Mouse (Mus musculus) MEL (cell line): ENCODE data around the gene Trio. TPM values are rescaled to one million over a fixed set of nuclear protein-coding genes. Genes with fewer than 3 reads are reported as not detected.

Experiments
- DNase-seq: peaks from one replicate; pipeline ENCODE4 v3.0.0; 2011; ENCODE audit warnings: low read depth, low spot score
- H3K27ac ChIP-seq: 2 replicates; pipeline ENCODE4 v1.5.1; 2012; ENCODE audit warnings: low read depth, mild to moderate bottlenecking, control low read depth, low read length, moderate library complexity; ENCODE audit not compliant: control insufficient read depth
- H3K27me3 ChIP-seq, 2 experiments: fragments of 150-350 bp in 1 of 2; sonication (generic) in 1 of 2; 2 replicates each; pipeline ENCODE4 v1.6.1; 2012; ENCODE audit warnings: low read length in 2 of 2, mild to moderate bottlenecking in 2 of 2, improper control_type of control experiment in 1 of 2, moderate library complexity in 1 of 2; ENCODE audit not compliant: insufficient read depth in 2 of 2, control insufficient read depth in 1 of 2
- H3K36me3 ChIP-seq, 2 experiments: 2 replicates each; pipeline ENCODE4 v1.6.1; 2012 to 2014; ENCODE audit warnings: low read length in 2 of 2, improper control_type of control experiment in 1 of 2, inconsistent platforms in 1 of 2, mild to moderate bottlenecking in 1 of 2; ENCODE audit not compliant: insufficient read depth in 2 of 2, control insufficient read depth in 1 of 2
- H3K4me1 ChIP-seq, 2 experiments: fragments of 150-350 bp in 1 of 2; sonication (generic) in 1 of 2; 2 replicates each; pipeline ENCODE4 v1.6.1; 2012; ENCODE audit warnings: low read length in 2 of 2, improper control_type of control experiment in 1 of 2, mild to moderate bottlenecking in 1 of 2; ENCODE audit not compliant: insufficient read depth in 2 of 2, control insufficient read depth in 1 of 2
- H3K4me3 ChIP-seq, 2 experiments: fragments of 150-350 bp in 1 of 2; sonication (generic) in 1 of 2; 2 replicates each; pipeline ENCODE4 v1.5.1; 2012; ENCODE audit warnings: low read depth in 2 of 2, low read length in 2 of 2, mild to moderate bottlenecking in 2 of 2, moderate library complexity in 2 of 2, control low read depth in 1 of 2, improper control_type of control experiment in 1 of 2; ENCODE audit not compliant: control insufficient read depth in 1 of 2, insufficient read depth in 1 of 2
- H3K79me2 ChIP-seq: 2 replicates; pipeline ENCODE4 v1.6.1; 2012; ENCODE audit warnings: mild to moderate bottlenecking, low read length, moderate library complexity; ENCODE audit not compliant: control insufficient read depth, poor library complexity, insufficient read depth
- H3K9ac ChIP-seq: 2 replicates; pipeline ENCODE4 v1.6.1; 2012; ENCODE audit warnings: low read depth, mild to moderate bottlenecking, control low read depth, low read length, moderate library complexity; ENCODE audit not compliant: control insufficient read depth, poor library complexity, severe bottlenecking
- H3K9me3 ChIP-seq: fragments of 150-350 bp; sonication (generic); replicated peaks from 2 replicates; pipeline ENCODE4 v1.6.1; 2012; ENCODE audit warnings: mild to moderate bottlenecking, low read length, improper control_type of control experiment, moderate library complexity; ENCODE audit not compliant: insufficient read depth
- BHLHE40 ChIP-seq: IDR thresholded peaks from 2 replicates; pipeline ENCODE4 v1.6.1; 2012; ENCODE audit warnings: low read depth, mild to moderate bottlenecking, inconsistent platforms, low read length, improper control_type of control experiment, borderline replicate concordance
- CTCF ChIP-seq, 3 experiments: IDR thresholded peaks in 2 of 3; conservative IDR thresholded peaks in 1 of 3; 2 replicates each; pipeline ENCODE4 v1.5.1; 2011 to 2012; ENCODE audit warnings: low read length in 3 of 3, low read depth in 2 of 3, mild to moderate bottlenecking in 2 of 3, improper control_type of control experiment in 1 of 3, inconsistent platforms in 1 of 3, mixed read lengths in 1 of 3, moderate library complexity in 1 of 3; ENCODE audit not compliant: control insufficient read depth in 1 of 3, insufficient read depth in 1 of 3, poor library complexity in 1 of 3, severe bottlenecking in 1 of 3
- ELF1 ChIP-seq: IDR thresholded peaks from 2 replicates; pipeline ENCODE4 v1.6.1; 2014; ENCODE audit warnings: low read depth, mild to moderate bottlenecking, inconsistent platforms, low read length, improper control_type of control experiment, moderate library complexity
- HCFC1 ChIP-seq: IDR thresholded peaks from 2 replicates; pipeline ENCODE4 v1.6.1; 2012; ENCODE audit warnings: low read depth, mild to moderate bottlenecking, inconsistent platforms, low read length, improper control_type of control experiment, moderate library complexity
- JUND ChIP-seq: IDR thresholded peaks from 2 replicates; pipeline ENCODE4 v1.6.1; 2011; ENCODE audit warnings: low read depth, mild to moderate bottlenecking, improper control_type of control experiment, low read length
- KAT2A ChIP-seq: conservative IDR thresholded peaks from 2 replicates; pipeline ENCODE4 v1.6.1; 2012; ENCODE audit warnings: low read depth, low read length, improper control_type of control experiment, inconsistent platforms
- MAX ChIP-seq: IDR thresholded peaks from 2 replicates; pipeline ENCODE4 v1.6.1; 2011; ENCODE audit warnings: low read length, improper control_type of control experiment
- POLR2AphosphoS2 ChIP-seq: IDR thresholded peaks from 2 replicates; pipeline ENCODE4 v1.6.1; 2011; ENCODE audit warnings: low read length, improper control_type of control experiment
- POLR2AphosphoS5 ChIP-seq: IDR thresholded peaks from 2 replicates; pipeline ENCODE4 v1.6.1; 2012; ENCODE audit warnings: low read depth, borderline replicate concordance, mild to moderate bottlenecking, inconsistent platforms, low read length, moderate library complexity, mixed read lengths
- SIN3A ChIP-seq: IDR thresholded peaks from 2 replicates; pipeline ENCODE4 v1.6.1; 2012; ENCODE audit warnings: low read length, improper control_type of control experiment, inconsistent platforms
- SMC3 ChIP-seq: IDR thresholded peaks from 2 replicates; pipeline ENCODE4 v1.6.1; 2011; ENCODE audit warnings: low read depth, low read length, improper control_type of control experiment
- TAL1 ChIP-seq: IDR thresholded peaks from 2 replicates; pipeline ENCODE4 v1.6.1; 2012; ENCODE audit warnings: mild to moderate bottlenecking, inconsistent platforms, low read length, moderate library complexity, mixed read lengths
- TBP ChIP-seq: IDR thresholded peaks from 2 replicates; pipeline ENCODE4 v1.8.0; 2011; ENCODE audit warnings: low read depth, low read length, improper control_type of control experiment
- TCF12 ChIP-seq: IDR thresholded peaks from 2 replicates; pipeline ENCODE4 v1.6.1; 2014; ENCODE audit warnings: low read depth, mild to moderate bottlenecking, inconsistent platforms, low read length, improper control_type of control experiment, moderate library complexity
- USF1 ChIP-seq: IDR thresholded peaks from 2 replicates; pipeline ENCODE4 v1.6.1; 2014; ENCODE audit warnings: low read depth, mild to moderate bottlenecking, inconsistent platforms, low read length, improper control_type of control experiment, moderate library complexity
- USF2 ChIP-seq, 2 experiments: IDR thresholded peaks; 2 replicates each; pipeline ENCODE4 v1.6.1; 2011 to 2012; ENCODE audit warnings: improper control_type of control experiment in 2 of 2, low read length in 2 of 2, borderline replicate concordance in 1 of 2, inconsistent platforms in 1 of 2, low read depth in 1 of 2, mild to moderate bottlenecking in 1 of 2; ENCODE audit not compliant: insufficient read depth in 1 of 2
- ZMIZ1 ChIP-seq: IDR thresholded peaks from 2 replicates; pipeline ENCODE4 v1.6.1; 2012; ENCODE audit warnings: low read depth, mild to moderate bottlenecking, inconsistent platforms, low read length, improper control_type of control experiment, moderate library complexity
- ZNF384 ChIP-seq: IDR thresholded peaks from 2 replicates; pipeline ENCODE4 v1.6.1; 2012; ENCODE audit warnings: low read depth, mild to moderate bottlenecking, inconsistent platforms, low read length, improper control_type of control experiment
- polyA plus RNA-seq, 2 experiments: library from polyadenylated mRNA; stranded (reverse) in 1 of 2; unstranded in 1 of 2; fragments of >175 nt in 1 of 2; fragments of >200 nt in 1 of 2; gene quantifications; 2 replicates each; pipeline versions ENCODE4 v1.2.1 to v1.2.4; 2012; ENCODE audit warnings: low replicate concordance in 2 of 2, low read depth in 1 of 2; ENCODE audit not compliant: insufficient read length in 2 of 2, insufficient read depth in 1 of 2, missing spikeins in 1 of 2
- total RNA-seq: library from RNA; depleted of rRNA; stranded (reverse); fragments of 300-350 nt; gene quantifications from 2 replicates; pipeline ENCODE4 v1.2.3, GENCODE M21; 2012

The Trio gene
- total and polyA plus RNA-seq, 3 experiments: 0.91 to 1.1 TPM; not detected in 1

- no peak overlapping the region for H3K9ac ChIP-seq
- H3K79me2 ChIP-seq: no peaks in the 10 kb centered on the region
- no peak overlapping the region for H3K4me3 ChIP-seq
- no peaks in the 10 kb centered on the region for H3K27me3 ChIP-seq
- no peak for DNase-seq
- H3K9me3 ChIP-seq: no peaks in the 10 kb centered on the region
- TF ChIP-seq ZNF384 (no peak), POLR2AphosphoS2 (no peak), HCFC1 (no peak), KAT2A (no peak), JUND (no peak), TAL1 (no peak)
- TF ChIP-seq, all 39 proteins: peak for 0
- H3K36me3 ChIP-seq: no peaks in the 10 kb centered on the region
- H3K4me1 ChIP-seq: no peaks in the 10 kb centered on the region
- no peak overlapping the region for H3K27ac ChIP-seq
Measured at GRCm38 (mm10) chr15:27968183-27968582, 57.5 kb downstream of the Trio start.

- no peak for DNase-seq
- Histone ChIP-seq H3K79me2 (no peaks in the 10 kb centered on the region), H3K27ac (no peak overlapping the region), H3K4me1 (no peaks in the 10 kb centered on the region), H3K36me3 (no peaks in the 10 kb centered on the region), H3K4me3 (no peak overlapping the region), H3K9ac (no peak overlapping the region), H3K9me3 (no peaks in the 10 kb centered on the region), H3K27me3 (no peaks in the 10 kb centered on the region)
- no peak for TF ChIP-seq MAX
- no peak for TF ChIP-seq USF2 (IDR thresholded peaks at IDR 0.05; ENCODE audit: borderline replicate concordance in 1 of 2, insufficient read depth in 1 of 2, low read depth in 1 of 2, low read length in 2 of 2)
- TF ChIP-seq SMC3: no peak
- no peak for TF ChIP-seq USF1
- TF ChIP-seq TCF12: no peak
- TF ChIP-seq TBP: no peak
- TF ChIP-seq BHLHE40: no peak
- no peak for TF ChIP-seq JUND
Measured at GRCm38 (mm10) chr15:27967128-27967876, 58.3 kb downstream of the Trio start.

- Histone ChIP-seq H3K27me3 (no peaks in the 10 kb centered on the region), H3K9ac (no peak overlapping the region), H3K4me3 (no peak overlapping the region), H3K36me3 (no peaks in the 10 kb centered on the region), H3K4me1 (no peaks in the 10 kb centered on the region), H3K9me3 (no peaks in the 10 kb centered on the region), H3K27ac (no peak overlapping the region)
- no peak for DNase-seq
- TF ChIP-seq ELF1 (no peak), ZMIZ1 (no peak), SIN3A (no peak), BHLHE40 (no peak), TBP (no peak), MAX (no peak), CTCF (IDR thresholded peaks at IDR 0.05 in 2 of 3, conservative IDR thresholded peaks at IDR 0.05 in 1 of 3; ENCODE audit: control insufficient read depth in 1 of 3, insufficient read depth in 1 of 3, low read depth in 2 of 3, low read length in 3 of 3, poor library complexity in 1 of 3, severe bottlenecking in 1 of 3) (no peak), TAL1 (no peak), POLR2AphosphoS5 (no peak)
- TF ChIP-seq, all 39 proteins: peak for 0
- H3K79me2 ChIP-seq: no peaks in the 10 kb centered on the region
Measured at GRCm38 (mm10) chr15:27964877-27965276, 60.8 kb downstream of the Trio start.
